Comparison of ENCODE assay signal across 9 mouse cellular contexts in the genomic region with DNA sequence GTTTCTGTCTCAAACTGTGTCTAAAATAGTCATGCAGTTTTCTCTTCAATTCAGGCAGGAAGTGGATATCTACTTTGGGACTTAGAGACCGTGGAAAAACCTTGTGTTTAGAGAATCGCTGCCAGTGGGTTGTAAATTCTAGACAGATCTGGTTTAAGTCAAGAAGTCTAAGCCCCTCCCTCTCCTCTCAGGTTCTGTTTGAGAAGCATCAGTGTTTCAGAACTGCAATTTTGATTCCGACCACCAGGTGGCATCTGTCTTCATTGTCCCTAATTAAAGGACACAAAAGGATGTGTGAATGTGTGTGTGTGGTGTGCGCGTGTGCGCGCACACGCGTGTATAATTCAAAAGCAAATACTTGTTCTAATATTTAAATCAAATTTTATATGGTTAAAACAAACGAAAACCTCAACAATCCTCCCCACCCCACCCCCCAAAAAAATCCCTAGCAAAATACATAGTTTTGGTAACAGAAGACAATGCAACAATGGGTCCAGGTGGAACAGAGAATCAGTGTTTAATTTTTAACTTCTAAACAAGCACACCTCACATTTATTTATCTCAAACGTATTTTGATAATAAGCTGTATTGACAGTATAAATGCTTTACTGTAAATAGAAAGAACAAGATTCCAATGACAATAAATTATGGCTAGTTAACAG. TPM values are rescaled to one million over a fixed set of nuclear protein-coding genes. Genes with fewer than 3 reads are reported as not detected.
A peak's percentile ranks its signal among the peaks of the same experiment; 100 is the strongest.
DNase-seq lines count a peak whose midpoint lies in the region; ATAC-seq and TF ChIP-seq lines count a peak whose summit lies in the region.
"Had no signal": no experiment of that assay in that cellular context is flagged by ENCODE, and none has a peak within 500 bp of the region (broad histone marks: within the 10 kb centered on the region; RNA-seq: fewer than 3 reads in every experiment).

No protein-coding gene starts in this region.

- peak; percentile 94 for DNase-seq in brain, embryonic 14.5 days (ENCODE audit: low read depth)
- DNase-seq in forebrain, embryonic 10.5 days (ENCODE audit: extremely low spot score, low spot score) = peak; percentile 70
- DNase-seq in heart, postnatal 10 days = peak; percentile 81 to 85
- DNase-seq in kidney, postnatal 25 days = peak; percentile 68 to 88
- DNase-seq in liver, embryonic 13.5 days = peak; percentile 35
- DNase-seq in stomach, postnatal 0 days (ENCODE audit: low spot score) = peak; percentile 58

- no peaks in the 10 kb centered on the region for H3K9me3 ChIP-seq in forebrain, embryonic 10.5 days
- no peaks in the 10 kb centered on the region for H3K9me3 ChIP-seq in liver, embryonic 13.5 days (replicated peaks)
- H3K9me3 ChIP-seq in neural tube, embryonic 12.5 days = no peaks in the 10 kb centered on the region
- H3K9me3 ChIP-seq in stomach, postnatal 0 days (ENCODE audit: control insufficient read depth, low read length) = no peaks in the 10 kb centered on the region
- H3K9me3 ChIP-seq: embryonic facial prominence, embryonic 12.5 days had no signal

- H3K4me2 ChIP-seq in liver, embryonic 13.5 days = no peak overlapping the region
- H3K4me2 ChIP-seq in neural tube, embryonic 12.5 days (replicated peaks) = no peak overlapping the region
- no peak overlapping the region for H3K4me2 ChIP-seq in stomach, postnatal 0 days (replicated peaks; ENCODE audit: low read depth)
- H3K4me2 ChIP-seq: embryonic facial prominence, embryonic 12.5 days had no signal

- no peak overlapping the region for H3K4me3 ChIP-seq in forebrain, embryonic 10.5 days
- no peak overlapping the region for H3K4me3 ChIP-seq in liver, embryonic 13.5 days (replicated peaks)
- H3K4me3 ChIP-seq in neural tube, embryonic 12.5 days = no peak overlapping the region
- H3K4me3 ChIP-seq in stomach, postnatal 0 days (ENCODE audit: low read depth, low read length) = no peak overlapping the region
- H3K4me3 ChIP-seq: embryonic facial prominence, embryonic 12.5 days had no signal

- no peaks in the 10 kb centered on the region for H3K4me1 ChIP-seq in forebrain, embryonic 10.5 days
- no peaks in the 10 kb centered on the region for H3K4me1 ChIP-seq in liver, embryonic 13.5 days (replicated peaks)
- H3K4me1 ChIP-seq in neural tube, embryonic 12.5 days = no peaks in the 10 kb centered on the region
- H3K4me1 ChIP-seq in stomach, postnatal 0 days (replicated peaks; ENCODE audit: control insufficient read depth, insufficient read depth) = no peaks in the 10 kb centered on the region
- H3K4me1 ChIP-seq: embryonic facial prominence, embryonic 12.5 days had no signal

- H3K9ac ChIP-seq in liver, embryonic 13.5 days = no peak overlapping the region
- no peak overlapping the region for H3K9ac ChIP-seq in neural tube, embryonic 12.5 days
- no peak overlapping the region for H3K9ac ChIP-seq in stomach, postnatal 0 days (ENCODE audit: low read length)
- H3K9ac ChIP-seq: embryonic facial prominence, embryonic 12.5 days had no signal

- 19% methylated on average over 11 of the region's 11 CpGs for WGBS in forebrain, embryonic 10.5 days
- WGBS in liver, embryonic 13.5 days (ENCODE audit: insufficient replicate concordance) = 15% methylated on average over 11 of the region's 11 CpGs
- WGBS in neural tube, embryonic 12.5 days = 15% methylated on average over 11 of the region's 11 CpGs
- 15% methylated on average over 11 of the region's 11 CpGs for WGBS in stomach, postnatal 0 days

- intact Hi-C loops in heart, postnatal 10 days (cut with DNase I) = loop anchor here (2.0 to 5.0 kb wide), 4 partner anchors 36 to 265 kb away; a partner anchor contains a TSS

- no peak for TF ChIP-seq POLR2A in brain, embryonic 14.5 days (IDR thresholded peaks at IDR 0.05; ENCODE audit: borderline replicate concordance, extremely low read depth, insufficient read depth, insufficient read length, poor library complexity, severe bottlenecking)

- peak; percentile 92 for ATAC-seq in CD4-positive, CD25-positive, alpha-beta regulatory T cell, adult 4 months
- no peak for ATAC-seq in liver, embryonic 13.5 days (ENCODE audit: low read depth)
- ATAC-seq in neural tube, embryonic 12.5 days (ENCODE audit: low FRiP score, low read depth) = peak; percentile 72
- ATAC-seq in stomach, postnatal 0 days (ENCODE audit: low FRiP score, low TSS enrichment) = peak; percentile 54; the same call in 1 of the 2 replicates

- H3K27ac ChIP-seq in forebrain, embryonic 10.5 days = no peak overlapping the region
- no peak overlapping the region for H3K27ac ChIP-seq in liver, embryonic 13.5 days
- no peak overlapping the region for H3K27ac ChIP-seq in neural tube, embryonic 12.5 days
- H3K27ac ChIP-seq in stomach, postnatal 0 days (replicated peaks) = no peak overlapping the region
- H3K27ac ChIP-seq: embryonic facial prominence, embryonic 12.5 days had no signal

- TF ChIP-seq EP300 in stomach, postnatal 0 days (optimal IDR thresholded peaks at IDR 0.05) = no peak

- TF ChIP-seq CTCF in brain, embryonic 14.5 days (IDR thresholded peaks at IDR 0.05; ENCODE audit: borderline replicate concordance, extremely low read depth, insufficient read depth, insufficient read length) = peak; percentile 56; the same call in 1 of the 2 replicates
- peak; percentile 79 for TF ChIP-seq CTCF in stomach, postnatal 0 days (IDR thresholded peaks at IDR 0.05; ENCODE audit: low read depth)

- H3K27me3 ChIP-seq in forebrain, embryonic 10.5 days (ENCODE audit: poor library complexity, severe bottlenecking) = peaks cover 13% of the 10 kb centered on the region
- no peaks in the 10 kb centered on the region for H3K27me3 ChIP-seq in liver, embryonic 13.5 days
- H3K27me3 ChIP-seq in neural tube, embryonic 12.5 days (replicated peaks) = no peaks in the 10 kb centered on the region
- no peaks in the 10 kb centered on the region for H3K27me3 ChIP-seq in stomach, postnatal 0 days (ENCODE audit: control insufficient read depth, insufficient read depth, low read length)
- H3K27me3 ChIP-seq: embryonic facial prominence, embryonic 12.5 days had no signal

- H3K36me3 ChIP-seq in forebrain, embryonic 10.5 days (replicated peaks) = no peaks in the 10 kb centered on the region
- H3K36me3 ChIP-seq in liver, embryonic 13.5 days = no peaks in the 10 kb centered on the region
- no peaks in the 10 kb centered on the region for H3K36me3 ChIP-seq in neural tube, embryonic 12.5 days
- no peaks in the 10 kb centered on the region for H3K36me3 ChIP-seq in stomach, postnatal 0 days (ENCODE audit: control insufficient read depth, insufficient read depth, low read length)
- H3K36me3 ChIP-seq: embryonic facial prominence, embryonic 12.5 days had no signal

RNA-seq across cellular contexts. Expression of a gene that starts 38.2 kb away (rescaled TPM):
- polyA plus RNA-seq in CD4-positive, CD25-positive, alpha-beta regulatory T cell, adult 4 months (2017; shearing (Covaris generic)) = under 1 TPM; 0.51 to 0.71 TPM
- 19.9 and 35.7 TPM in 2 replicates for polyA plus RNA-seq in brain, embryonic 14.5 days (2012; rRNA removed)
- 7.7 and 7.9 TPM in 2 replicates for polyA plus RNA-seq in forebrain, embryonic 10.5 days (2016; fragmentation: Nextera tagmentation; extraction: Ambion mirVana)
- total RNA-seq in heart, postnatal 10 days (2021) = 10 to 100 TPM; 23.8 to 25.6 TPM
- 0.35 and 0.51 TPM in 2 replicates for polyA plus RNA-seq in liver, embryonic 13.5 days (2015; fragmentation: Nextera tagmentation; extraction: Ambion mirVana)
- polyA plus RNA-seq in neural tube, embryonic 12.5 days (2016; fragmentation: Nextera tagmentation; extraction: Ambion mirVana) = 6.4 and 7.0 TPM in 2 replicates
- polyA plus RNA-seq in stomach, postnatal 0 days (2015; fragmentation: Nextera tagmentation; extraction: Ambion mirVana) = 1.3 and 1.4 TPM in 2 replicates

RNA-seq across cellular contexts. Expression of a gene that starts 47.2 kb away (rescaled TPM):
- polyA plus RNA-seq in CD4-positive, CD25-positive, alpha-beta regulatory T cell, adult 4 months (2017; shearing (Covaris generic)) = 100 to 1,000 TPM in 1 of 2 experiments, 10 to 100 TPM in 1; 93.8 to 139 TPM
- 78.4 and 86.1 TPM in 2 replicates for polyA plus RNA-seq in brain, embryonic 14.5 days (2012; rRNA removed)
- polyA plus RNA-seq in forebrain, embryonic 10.5 days (2016; fragmentation: Nextera tagmentation; extraction: Ambion mirVana) = 232 and 239 TPM in 2 replicates
- 10 to 100 TPM; 91.6 to 94.5 TPM for total RNA-seq in heart, postnatal 10 days (2021)
- 87.1 and 108 TPM in 2 replicates for polyA plus RNA-seq in liver, embryonic 13.5 days (2015; fragmentation: Nextera tagmentation; extraction: Ambion mirVana)
- polyA plus RNA-seq in neural tube, embryonic 12.5 days (2016; fragmentation: Nextera tagmentation; extraction: Ambion mirVana) = 177 and 186 TPM in 2 replicates
- polyA plus RNA-seq in stomach, postnatal 0 days (2015; fragmentation: Nextera tagmentation; extraction: Ambion mirVana) = 65.3 and 67.2 TPM in 2 replicates

RNA-seq across cellular contexts. Expression of a gene that starts 47.2 kb away (rescaled TPM):
- 1 to 10 TPM; 3.4 to 4.9 TPM for polyA plus RNA-seq in CD4-positive, CD25-positive, alpha-beta regulatory T cell, adult 4 months (2017; shearing (Covaris generic))
- 3.4 and 3.6 TPM in 2 replicates for polyA plus RNA-seq in brain, embryonic 14.5 days (2012; rRNA removed)
- polyA plus RNA-seq in forebrain, embryonic 10.5 days (2016; fragmentation: Nextera tagmentation; extraction: Ambion mirVana) = 7.9 and 11.1 TPM in 2 replicates
- total RNA-seq in heart, postnatal 10 days (2021) = 1 to 10 TPM; 2.2 to 2.4 TPM
- polyA plus RNA-seq in liver, embryonic 13.5 days (2015; fragmentation: Nextera tagmentation; extraction: Ambion mirVana) = 4.5 TPM in 2 replicates
- 3.6 and 4.5 TPM in 2 replicates for polyA plus RNA-seq in neural tube, embryonic 12.5 days (2016; fragmentation: Nextera tagmentation; extraction: Ambion mirVana)
- polyA plus RNA-seq in stomach, postnatal 0 days (2015; fragmentation: Nextera tagmentation; extraction: Ambion mirVana) = 3.6 and 3.9 TPM in 2 replicates

Comparison
In these comparisons a context has a peak if more than half of its experiments do, and no peak if none do; other contexts are left out.
1. DNase-seq: peak in every context shown above with its lines; median percentile 94 in brain, embryonic 14.5 days; 83 in heart, postnatal 10 days; 78 in kidney, postnatal 25 days; 70 in forebrain, embryonic 10.5 days; 58 in stomach, postnatal 0 days; 35 in liver, embryonic 13.5 days.